Mouse (Mus musculus): ENCODE data around the gene Kctd12. TPM values are rescaled to one million over a fixed set of nuclear protein-coding genes. Genes with fewer than 3 reads are reported as not detected.

Gene Kctd12
- polyA plus RNA-seq, 1 experiment from 2014 or later: 8.8 TPM

GRCm38 (mm10) chr14:102983686-102984085, 1.2 kb upstream of the Kctd12 start:
- peaks cover 22% of the 10 kb centered on the region for H3K4me1 ChIP-seq
- H3K27me3 ChIP-seq (replicated peaks; ENCODE audit: low read depth, poor library complexity, severe bottlenecking): peaks cover 22% of the 10 kb centered on the region
- no peak overlapping the region for H3K27ac ChIP-seq (replicated peaks)
- peak overlapping the region; percentile 77 for H3K4me3 ChIP-seq
- no peaks in the 10 kb centered on the region for H3K9me3 ChIP-seq
- 77% methylated on average over 8 of the region's 8 CpGs for WGBS
- no peaks in the 10 kb centered on the region for H3K36me3 ChIP-seq (replicated peaks)
- no peak for DNase-seq (ENCODE audit: low spot score)

- H3K36me3 ChIP-seq (replicated peaks): no peaks in the 10 kb centered on the region
- peaks cover 22% of the 10 kb centered on the region for H3K27me3 ChIP-seq (replicated peaks; ENCODE audit: low read depth, poor library complexity, severe bottlenecking)
- peak overlapping the region; percentile 77 for H3K4me3 ChIP-seq
- peaks cover 22% of the 10 kb centered on the region for H3K4me1 ChIP-seq
- under 1% methylated on average over 76 of the region's 76 CpGs for WGBS
- no peaks in the 10 kb centered on the region for H3K9me3 ChIP-seq
- DNase-seq (ENCODE audit: low spot score): no peak
- H3K27ac ChIP-seq (replicated peaks): peak overlapping the region; percentile 88
Observed at GRCm38 (mm10) chr14:102982016-102982626, 316 bp downstream of the Kctd12 start.

- under 1% methylated on average over 62 of the region's 62 CpGs for WGBS
- Histone ChIP-seq H3K4me1 (peaks cover 22% of the 10 kb centered on the region), H3K27ac (replicated peaks) (peak overlapping the region; percentile 88), H3K27me3 (replicated peaks; ENCODE audit: low read depth, poor library complexity, severe bottlenecking) (peaks cover 22% of the 10 kb centered on the region), H3K36me3 (replicated peaks) (no peaks in the 10 kb centered on the region), H3K4me3 (peak overlapping the region; percentile 77), H3K9me3 (no peaks in the 10 kb centered on the region)
- peak; percentile 75 for DNase-seq (ENCODE audit: low spot score)
Observed at GRCm38 (mm10) chr14:102981441-102982015, 909 bp downstream of the Kctd12 start.

- WGBS: 6% methylated on average over 14 of the region's 14 CpGs
- no peak for DNase-seq (ENCODE audit: low spot score)
- Histone ChIP-seq H3K27me3 (replicated peaks; ENCODE audit: low read depth, poor library complexity, severe bottlenecking) (peaks cover 22% of the 10 kb centered on the region), H3K4me3 (peak overlapping the region; percentile 77), H3K9me3 (no peaks in the 10 kb centered on the region), H3K36me3 (replicated peaks) (no peaks in the 10 kb centered on the region), H3K27ac (replicated peaks) (peak overlapping the region; percentile 88; the same call in 1 of the 2 replicates), H3K4me1 (peaks cover 22% of the 10 kb centered on the region)
Observed at GRCm38 (mm10) chr14:102980986-102981385, 1.5 kb downstream of the Kctd12 start.

GRCm38 (mm10) chr14:102980481-102980880, 2.0 kb downstream of the Kctd12 start:
- Histone ChIP-seq H3K4me3 (peak overlapping the region; percentile 77), H3K36me3 (replicated peaks) (no peaks in the 10 kb centered on the region), H3K27me3 (replicated peaks; ENCODE audit: low read depth, poor library complexity, severe bottlenecking) (peaks cover 22% of the 10 kb centered on the region), H3K27ac (replicated peaks) (no peak overlapping the region), H3K4me1 (peaks cover 22% of the 10 kb centered on the region), H3K9me3 (no peaks in the 10 kb centered on the region)
- peak; percentile 47 for DNase-seq (ENCODE audit: low spot score)
- WGBS: 11% methylated on average over 7 of the region's 7 CpGs

- peaks cover 22% of the 10 kb centered on the region for H3K4me1 ChIP-seq
- WGBS: 23% methylated on average over 10 of the region's 10 CpGs
- no peak overlapping the region for H3K27ac ChIP-seq (replicated peaks)
- DNase-seq (ENCODE audit: low spot score): peak; percentile 29
- H3K36me3 ChIP-seq (replicated peaks): no peaks in the 10 kb centered on the region
- H3K27me3 ChIP-seq (replicated peaks; ENCODE audit: low read depth, poor library complexity, severe bottlenecking): peaks cover 21% of the 10 kb centered on the region
- H3K4me3 ChIP-seq: peak overlapping the region; percentile 77
- H3K9me3 ChIP-seq: no peaks in the 10 kb centered on the region
Observed at GRCm38 (mm10) chr14:102979831-102980230, 2.6 kb downstream of the Kctd12 start.

GRCm38 (mm10) chr14:102975865-102976264, 6.6 kb downstream of the Kctd12 start:
- Histone ChIP-seq H3K4me3 (no peak overlapping the region), H3K27me3 (replicated peaks; ENCODE audit: low read depth, poor library complexity, severe bottlenecking) (peaks cover 7% of the 10 kb centered on the region), H3K36me3 (replicated peaks) (no peaks in the 10 kb centered on the region), H3K4me1 (peaks cover 2% of the 10 kb centered on the region), H3K9me3 (no peaks in the 10 kb centered on the region), H3K27ac (replicated peaks) (no peak overlapping the region)
- WGBS: 90% methylated on average over 6 of the region's 6 CpGs
- DNase-seq (ENCODE audit: low spot score): no peak

- Histone ChIP-seq H3K27me3 (replicated peaks; ENCODE audit: low read depth, poor library complexity, severe bottlenecking) (no peaks in the 10 kb centered on the region), H3K27ac (replicated peaks) (no peak overlapping the region), H3K36me3 (replicated peaks) (no peaks in the 10 kb centered on the region), H3K9me3 (no peaks in the 10 kb centered on the region), H3K4me3 (no peak overlapping the region), H3K4me1 (no peaks in the 10 kb centered on the region)
- no peak for DNase-seq (ENCODE audit: low spot score)
- 73% methylated on average over 5 of the region's 5 CpGs for WGBS
Observed at GRCm38 (mm10) chr14:102968824-102969223, 13.6 kb downstream of the Kctd12 start.

- no peak overlapping the region for H3K4me3 ChIP-seq
Observed at GRCm38 (mm10) chr14:102966241-102966640, 16.2 kb downstream of the Kctd12 start.

GRCm38 (mm10) chr14:102965841-102966240, 16.6 kb downstream of the Kctd12 start:
- H3K36me3 ChIP-seq (replicated peaks): no peaks in the 10 kb centered on the region
- H3K4me3 ChIP-seq: no peak overlapping the region
- WGBS: 75% methylated on average over 1 of the region's 1 CpGs
- H3K4me1 ChIP-seq: no peaks in the 10 kb centered on the region
- no peak for DNase-seq (ENCODE audit: low spot score)
- no peaks in the 10 kb centered on the region for H3K27me3 ChIP-seq (replicated peaks; ENCODE audit: low read depth, poor library complexity, severe bottlenecking)
- H3K9me3 ChIP-seq: no peaks in the 10 kb centered on the region
- H3K27ac ChIP-seq (replicated peaks): no peak overlapping the region

More at GRCm38 (mm10) chr14:102966241-102966640, 16.2 kb downstream of the Kctd12 start:
- Histone ChIP-seq H3K27ac (replicated peaks) (no peak overlapping the region), H3K36me3 (replicated peaks) (no peaks in the 10 kb centered on the region), H3K9me3 (no peaks in the 10 kb centered on the region), H3K27me3 (replicated peaks; ENCODE audit: low read depth, poor library complexity, severe bottlenecking) (no peaks in the 10 kb centered on the region), H3K4me1 (no peaks in the 10 kb centered on the region)
- DNase-seq (ENCODE audit: low spot score): no peak
- 59% methylated on average over 7 of the region's 7 CpGs for WGBS

- no peaks in the 10 kb centered on the region for H3K9me3 ChIP-seq
- no peak for DNase-seq (ENCODE audit: low spot score)
- no peak overlapping the region for H3K4me3 ChIP-seq
- no peak overlapping the region for H3K27ac ChIP-seq (replicated peaks)
- WGBS: 84% methylated on average over 2 of the region's 2 CpGs
- no peaks in the 10 kb centered on the region for H3K36me3 ChIP-seq (replicated peaks)
- no peaks in the 10 kb centered on the region for H3K4me1 ChIP-seq
- no peaks in the 10 kb centered on the region for H3K27me3 ChIP-seq (replicated peaks; ENCODE audit: low read depth, poor library complexity, severe bottlenecking)
Observed at GRCm38 (mm10) chr14:102962019-102962418, 20.4 kb downstream of the Kctd12 start.

- WGBS: 33% methylated on average over 8 of the region's 8 CpGs
- Histone ChIP-seq H3K4me1 (no peaks in the 10 kb centered on the region), H3K27me3 (replicated peaks; ENCODE audit: low read depth, poor library complexity, severe bottlenecking) (no peaks in the 10 kb centered on the region), H3K4me3 (no peak overlapping the region), H3K27ac (replicated peaks) (no peak overlapping the region), H3K9me3 (no peaks in the 10 kb centered on the region), H3K36me3 (replicated peaks) (no peaks in the 10 kb centered on the region)
- no peak for DNase-seq (ENCODE audit: low spot score)
Observed at GRCm38 (mm10) chr14:102953511-102953910, 28.9 kb downstream of the Kctd12 start.

- DNase-seq (ENCODE audit: low spot score): no peak
- 85% methylated on average over 1 of the region's 1 CpGs for WGBS
- H3K4me3 ChIP-seq: no peak overlapping the region
Observed at GRCm38 (mm10) chr14:102951974-102952373, 30.5 kb downstream of the Kctd12 start.

More at GRCm38 (mm10) chr14:102951974-102952373, 30.5 kb downstream of the Kctd12 start:
- no peaks in the 10 kb centered on the region for H3K27me3 ChIP-seq (replicated peaks; ENCODE audit: low read depth, poor library complexity, severe bottlenecking)
- H3K27ac ChIP-seq (replicated peaks): no peak overlapping the region
- no peaks in the 10 kb centered on the region for H3K9me3 ChIP-seq
- no peaks in the 10 kb centered on the region for H3K36me3 ChIP-seq (replicated peaks)
- no peaks in the 10 kb centered on the region for H3K4me1 ChIP-seq

Data from embryonic facial prominence, embryonic 10.5 days (tissue).